Mouse (Mus musculus) hindbrain, embryonic 16.5 days (tissue): ENCODE measurements at regions not wholly inside any gene's neighbourhood (a gene's known extent, or its start where the extent isn't known, plus 50 kb on each side); places are given as distances from the start of the nearest gene placed in this dataset.

ENCODE experiments used
- ATAC-seq: fragments of 200-750 bp; cut with Nextera tagmentation; 2 replicates; pipeline ENCODE4 v1.8.0; 2017; ENCODE audit warnings: moderate TSS enrichment, moderate library complexity
- H3K27ac ChIP-seq: fragments of 300-500 bp; sonication (generic); 2 replicates; pipeline ENCODE4 v1.5.1; 2014; ENCODE audit warnings: low read depth, mild to moderate bottlenecking, control low read depth, low read length, moderate library complexity
- H3K27me3 ChIP-seq: fragments of 300-500 bp; sonication (generic); replicated peaks from 2 replicates; pipeline ENCODE4 v1.6.1; 2014; ENCODE audit warnings: low read length; ENCODE audit not compliant: control insufficient read depth, insufficient read depth
- H3K36me3 ChIP-seq: fragments of 300-500 bp; sonication (generic); 2 replicates; pipeline ENCODE4 v1.6.1; 2014; ENCODE audit warnings: mild to moderate bottlenecking, low read length, moderate library complexity, mixed read lengths; ENCODE audit not compliant: control insufficient read depth, insufficient read depth
- H3K4me1 ChIP-seq: fragments of 300-500 bp; sonication (generic); 2 replicates; pipeline ENCODE4 v1.6.1; 2014; ENCODE audit warnings: low read depth, low read length; ENCODE audit not compliant: control insufficient read depth, insufficient read depth
- H3K4me2 ChIP-seq: fragments of 300-500 bp; sonication (generic); 2 replicates; pipeline ENCODE4 v1.6.1; 2014; ENCODE audit warnings: mild to moderate bottlenecking, low read length, control low read depth, moderate library complexity
- H3K4me3 ChIP-seq: fragments of 300-500 bp; sonication (generic); 2 replicates; pipeline ENCODE4 v1.5.1; 2014; ENCODE audit warnings: mild to moderate bottlenecking, low read length, control low read depth, moderate library complexity
- H3K9ac ChIP-seq: fragments of 300-500 bp; sonication (generic); 2 replicates; pipeline ENCODE4 v1.6.1; 2014; ENCODE audit warnings: low read depth, mild to moderate bottlenecking, control low read depth, low read length, moderate library complexity
- H3K9me3 ChIP-seq: fragments of 300-500 bp; sonication (generic); 2 replicates; pipeline ENCODE4 v1.6.1; 2014; ENCODE audit warnings: mild to moderate bottlenecking, low read length, moderate library complexity; ENCODE audit not compliant: control insufficient read depth
- WGBS: fragments of 180-500 bp; shearing (Covaris S2); extraction: QIAGEN DNeasy Blood & Tissue Kit; methylation state at CpG from one replicate; pipeline ENCODE4 v1.1.7; 2014; 5-methylcytosine and 5-hydroxymethylcytosine counted together

DNA sequence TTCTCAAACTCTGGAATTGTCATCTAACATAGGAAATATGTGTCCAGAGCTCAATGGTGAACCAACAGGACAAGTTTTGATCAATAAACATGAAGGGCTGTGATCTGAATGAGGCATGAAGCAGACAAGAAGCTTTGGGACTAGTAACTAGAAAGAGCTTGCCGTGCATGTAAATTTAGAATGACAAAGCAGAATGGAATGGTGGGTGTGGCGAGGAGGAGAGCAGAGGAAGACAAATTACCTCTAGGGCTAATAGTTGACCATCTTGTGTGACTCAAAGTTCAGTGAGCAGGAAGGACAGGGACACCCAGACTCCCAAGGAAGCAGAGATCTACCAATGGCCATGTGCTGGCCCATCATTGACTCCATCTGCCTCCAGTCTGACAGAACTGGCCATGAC is 455.6 kb downstream of the Tns1 start:
- Histone ChIP-seq H3K4me2 (no peak overlapping the region), H3K27me3 (no peaks in the 10 kb centered on the region), H3K4me1 (no peaks in the 10 kb centered on the region), H3K9ac (no peak overlapping the region), H3K36me3 (no peaks in the 10 kb centered on the region), H3K27ac (no peak overlapping the region), H3K4me3 (no peak overlapping the region), H3K9me3 (no peaks in the 10 kb centered on the region)
- WGBS, result 78% methylated on average over 2 of the region's 2 CpGs
- no peak for ATAC-seq

DNA sequence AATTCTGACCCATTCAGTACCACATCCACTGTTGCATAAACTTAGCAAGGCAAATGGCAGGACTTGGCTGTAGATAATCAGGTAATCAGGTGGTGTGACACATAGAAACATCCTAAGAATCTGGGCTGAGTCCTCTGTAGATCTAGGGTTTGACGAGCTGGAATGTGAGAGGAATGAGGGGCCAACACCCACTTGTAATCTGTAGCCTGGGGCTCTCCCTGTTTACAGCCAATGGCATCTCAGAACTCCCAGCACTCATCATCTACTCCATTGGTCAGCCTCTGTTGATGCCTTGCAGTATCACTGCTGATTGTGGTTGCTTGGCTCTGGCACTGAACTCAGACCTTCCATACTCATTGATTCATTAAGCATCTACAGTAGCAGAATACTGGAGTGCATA is 460.7 kb downstream of the Tns1 start:
- H3K9me3 ChIP-seq, result no peaks in the 10 kb centered on the region
- H3K9ac ChIP-seq, result no peak overlapping the region
- H3K4me1 ChIP-seq, result no peaks in the 10 kb centered on the region
- ATAC-seq, result no peak
- H3K27me3 ChIP-seq, result no peaks in the 10 kb centered on the region
- no peak overlapping the region for H3K27ac ChIP-seq
- H3K4me2 ChIP-seq, result no peak overlapping the region
- no peaks in the 10 kb centered on the region for H3K36me3 ChIP-seq
- 73% methylated on average over 1 of the region's 1 CpGs for WGBS
- H3K4me3 ChIP-seq, result no peak overlapping the region

DNA sequence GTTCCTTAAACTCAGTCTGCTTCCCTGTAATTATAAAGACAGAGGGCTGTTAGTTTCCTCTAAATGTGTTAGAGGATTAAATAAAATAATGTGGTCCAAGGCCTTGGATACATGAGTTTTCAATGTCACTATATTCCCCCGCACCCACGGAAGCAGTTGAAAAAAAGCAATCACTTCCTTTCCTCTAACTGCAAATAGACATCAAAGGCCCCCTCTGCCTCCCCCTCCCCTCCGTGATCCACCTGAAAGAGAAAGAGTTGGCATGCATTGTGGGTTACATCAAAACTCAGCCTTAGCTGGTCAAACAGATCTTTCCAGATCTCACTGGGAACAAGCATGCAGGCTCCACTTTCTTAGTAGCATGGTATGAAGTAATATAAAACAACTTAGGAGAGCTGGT is 479.2 kb downstream of the Tns1 start:
- H3K27me3 ChIP-seq, result no peaks in the 10 kb centered on the region
- no peaks in the 10 kb centered on the region for H3K36me3 ChIP-seq
- ATAC-seq, result no peak
- no peak overlapping the region for H3K9ac ChIP-seq
- H3K9me3 ChIP-seq, result no peaks in the 10 kb centered on the region
- no peak overlapping the region for H3K4me2 ChIP-seq
- no peak overlapping the region for H3K27ac ChIP-seq
- H3K4me3 ChIP-seq, result no peak overlapping the region
- H3K4me1 ChIP-seq, result no peaks in the 10 kb centered on the region
- WGBS, result 78% methylated on average over 3 of the region's 3 CpGs

DNA sequence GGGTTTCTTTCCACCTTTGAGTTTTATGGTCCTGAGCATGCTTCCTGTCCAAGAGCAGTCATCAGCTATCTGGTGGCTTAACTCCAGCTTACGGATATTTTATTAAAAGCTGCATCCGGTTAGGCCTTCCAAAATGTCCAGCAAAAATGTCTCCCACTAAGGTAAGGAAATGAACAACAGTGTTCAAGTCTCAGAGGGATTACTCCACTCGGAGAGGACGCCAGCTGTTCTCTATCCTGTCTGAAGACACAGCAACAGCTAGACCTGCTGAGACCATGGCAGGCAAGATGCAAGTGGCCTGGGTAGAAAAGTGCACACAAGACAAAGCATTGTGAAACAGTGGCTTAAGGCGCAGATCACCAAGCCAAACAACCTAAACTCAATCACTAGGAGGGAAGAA is 479.9 kb downstream of the Tns1 start:
- no peak overlapping the region for H3K9ac ChIP-seq
- no peaks in the 10 kb centered on the region for H3K4me1 ChIP-seq
- no peaks in the 10 kb centered on the region for H3K9me3 ChIP-seq
- no peak overlapping the region for H3K4me3 ChIP-seq
- 69% methylated on average over 5 of the region's 5 CpGs for WGBS
- no peak overlapping the region for H3K27ac ChIP-seq
- no peak for ATAC-seq
- H3K4me2 ChIP-seq, result no peak overlapping the region
- no peaks in the 10 kb centered on the region for H3K27me3 ChIP-seq
- H3K36me3 ChIP-seq, result no peaks in the 10 kb centered on the region

DNA sequence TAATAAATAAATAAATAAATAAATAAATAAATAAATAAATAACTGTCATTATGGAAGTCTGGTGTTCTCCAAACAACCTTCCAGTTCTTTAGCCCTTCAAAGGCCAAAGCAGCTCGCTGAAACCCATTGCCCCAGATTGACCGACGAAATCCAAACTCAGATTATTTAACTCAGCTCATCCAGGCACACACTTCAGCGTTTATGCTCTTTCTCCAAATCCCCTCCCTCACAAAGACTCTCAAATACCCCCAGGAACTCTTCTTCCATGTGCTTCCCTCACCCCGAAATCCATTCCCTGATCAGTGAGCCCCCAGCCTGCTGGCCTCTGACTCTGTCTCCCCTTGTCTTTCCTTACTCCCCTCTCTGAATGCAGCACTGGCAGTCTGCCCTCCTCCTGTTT is 480.8 kb downstream of the Tns1 start:
- H3K9me3 ChIP-seq, result no peaks in the 10 kb centered on the region
- H3K4me2 ChIP-seq, result no peak overlapping the region
- no peaks in the 10 kb centered on the region for H3K4me1 ChIP-seq
- H3K9ac ChIP-seq, result no peak overlapping the region
- H3K27ac ChIP-seq, result no peak overlapping the region
- no peak for ATAC-seq
- no peak overlapping the region for H3K4me3 ChIP-seq
- no peaks in the 10 kb centered on the region for H3K27me3 ChIP-seq
- WGBS, result 71% methylated on average over 5 of the region's 5 CpGs
- H3K36me3 ChIP-seq, result no peaks in the 10 kb centered on the region

DNA sequence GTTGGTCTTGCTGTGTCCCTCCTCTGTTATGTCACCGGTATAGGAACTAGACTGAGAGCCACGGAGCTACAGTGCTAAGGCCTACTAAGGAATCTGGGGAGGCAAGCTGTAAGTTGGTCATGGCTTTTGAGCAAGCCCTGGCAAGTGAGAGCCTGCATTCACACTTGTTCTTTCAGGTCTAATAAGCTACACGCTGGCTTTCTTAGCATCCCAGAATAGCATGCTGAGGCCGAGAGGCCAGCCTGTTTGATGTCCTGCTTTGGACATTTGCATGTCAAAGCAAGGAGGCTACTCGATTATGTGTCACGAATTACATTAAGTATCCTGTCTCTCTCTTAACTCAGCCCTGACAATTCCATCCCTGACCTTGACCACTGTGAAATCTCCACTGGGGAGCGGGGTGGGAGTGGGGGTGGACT is 481.5 kb downstream of the Tns1 start:
- H3K4me3 ChIP-seq, result no peak overlapping the region
- WGBS, result 11% methylated on average over 7 of the region's 7 CpGs
- H3K9me3 ChIP-seq, result no peaks in the 10 kb centered on the region
- no peak overlapping the region for H3K9ac ChIP-seq
- no peak overlapping the region for H3K4me2 ChIP-seq
- H3K27me3 ChIP-seq, result no peaks in the 10 kb centered on the region
- H3K36me3 ChIP-seq, result no peaks in the 10 kb centered on the region
- no peaks in the 10 kb centered on the region for H3K4me1 ChIP-seq
- no peak overlapping the region for H3K27ac ChIP-seq
- ATAC-seq, result peak; percentile 59

DNA sequence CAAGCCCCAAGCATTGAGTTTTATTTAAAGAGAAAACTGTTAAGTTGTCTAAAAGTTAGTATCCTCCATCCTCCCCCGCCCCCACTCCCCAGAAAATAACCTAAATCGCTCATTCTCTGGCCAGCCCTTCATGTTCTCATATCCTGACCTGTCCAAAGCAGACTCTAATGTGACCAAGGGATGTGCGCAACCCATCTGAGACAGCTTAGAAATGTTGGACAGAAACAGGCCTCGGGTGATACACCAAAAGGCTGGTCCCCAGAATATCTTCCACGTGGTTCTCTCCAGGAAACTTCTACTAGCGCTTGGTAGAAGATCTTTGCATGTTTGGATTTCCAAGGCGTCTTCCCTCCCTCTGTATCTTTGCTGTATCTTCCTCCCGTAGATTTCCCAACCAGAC is 482.8 kb downstream of the Tns1 start:
- no peak for ATAC-seq
- Histone ChIP-seq H3K27me3 (no peaks in the 10 kb centered on the region), H3K4me1 (no peaks in the 10 kb centered on the region), H3K4me3 (no peak overlapping the region), H3K9ac (no peak overlapping the region), H3K36me3 (no peaks in the 10 kb centered on the region), H3K4me2 (no peak overlapping the region), H3K9me3 (no peaks in the 10 kb centered on the region), H3K27ac (no peak overlapping the region)
- WGBS, result 84% methylated on average over 8 of the region's 8 CpGs

DNA sequence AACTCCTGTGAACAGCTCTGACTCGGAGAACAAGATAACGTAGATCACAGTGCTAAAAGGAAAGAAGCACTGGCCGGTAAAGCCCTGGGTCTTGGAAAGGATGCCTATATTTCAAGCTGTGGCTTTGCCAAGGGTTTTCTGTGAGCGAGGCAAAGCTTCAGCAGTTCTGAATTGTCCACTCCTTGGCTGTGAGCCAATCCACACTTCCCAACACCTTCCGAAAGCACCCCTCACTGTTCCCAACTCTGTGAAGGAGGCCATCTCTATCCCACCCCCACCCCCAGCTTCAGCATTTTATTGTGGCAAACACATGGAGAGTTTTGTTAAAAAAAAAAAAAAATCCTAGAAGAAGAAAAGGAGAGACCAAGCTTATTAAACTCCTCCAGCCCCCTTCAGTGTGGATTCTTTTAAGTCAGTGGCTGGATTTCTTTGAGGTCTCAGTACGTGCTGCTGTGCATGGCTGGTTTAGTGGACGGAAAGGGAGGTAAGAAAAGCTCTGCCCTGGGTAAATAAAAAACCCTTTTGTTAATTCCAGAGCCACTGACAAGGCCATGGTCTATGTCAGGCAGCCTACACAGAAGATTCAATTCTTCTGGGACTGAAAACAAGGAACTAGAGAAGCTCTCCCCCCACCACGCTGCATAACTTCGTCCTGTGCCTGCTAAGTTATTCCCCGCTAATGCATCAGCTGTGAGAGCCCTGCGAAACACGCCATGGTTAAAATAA is 483.4 kb downstream of the Tns1 start:
- peak; percentile 87 for ATAC-seq
- Histone ChIP-seq H3K36me3 (no peaks in the 10 kb centered on the region), H3K27me3 (no peaks in the 10 kb centered on the region), H3K4me3 (no peak overlapping the region), H3K9me3 (no peaks in the 10 kb centered on the region), H3K4me2 (peak overlapping the region; percentile 10; the same call in 1 of the 2 replicates), H3K9ac (no peak overlapping the region), H3K27ac (no peak overlapping the region; the same call in 1 of the 2 replicates), H3K4me1 (no peaks in the 10 kb centered on the region)
- 18% methylated on average over 12 of the region's 12 CpGs for WGBS

DNA sequence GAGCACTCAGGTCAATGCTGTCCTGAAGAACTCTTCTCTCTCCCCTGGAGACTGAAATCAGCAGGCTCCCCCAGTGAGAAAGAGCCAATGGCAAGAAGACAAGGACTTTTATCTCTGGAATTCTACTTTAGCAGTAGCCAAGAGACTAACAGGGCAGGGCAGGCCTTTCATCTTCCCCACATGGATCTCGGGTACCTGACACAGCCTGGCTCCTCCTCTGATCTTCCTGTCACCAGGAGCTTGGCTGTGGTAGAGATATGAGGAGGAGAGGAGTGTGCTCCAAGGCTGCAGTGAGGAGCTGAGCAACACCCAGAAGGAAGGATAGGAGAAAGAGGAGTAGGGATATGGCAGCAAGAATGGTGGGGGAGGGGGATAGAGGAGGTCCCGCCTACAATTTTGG is 488.5 kb downstream of the Tns1 start:
- Histone ChIP-seq H3K4me3 (no peak overlapping the region), H3K9me3 (no peaks in the 10 kb centered on the region), H3K4me2 (no peak overlapping the region), H3K4me1 (no peaks in the 10 kb centered on the region), H3K9ac (no peak overlapping the region), H3K27me3 (no peaks in the 10 kb centered on the region), H3K27ac (no peak overlapping the region), H3K36me3 (no peaks in the 10 kb centered on the region)
- no peak for ATAC-seq
- 71% methylated on average over 2 of the region's 2 CpGs for WGBS

DNA sequence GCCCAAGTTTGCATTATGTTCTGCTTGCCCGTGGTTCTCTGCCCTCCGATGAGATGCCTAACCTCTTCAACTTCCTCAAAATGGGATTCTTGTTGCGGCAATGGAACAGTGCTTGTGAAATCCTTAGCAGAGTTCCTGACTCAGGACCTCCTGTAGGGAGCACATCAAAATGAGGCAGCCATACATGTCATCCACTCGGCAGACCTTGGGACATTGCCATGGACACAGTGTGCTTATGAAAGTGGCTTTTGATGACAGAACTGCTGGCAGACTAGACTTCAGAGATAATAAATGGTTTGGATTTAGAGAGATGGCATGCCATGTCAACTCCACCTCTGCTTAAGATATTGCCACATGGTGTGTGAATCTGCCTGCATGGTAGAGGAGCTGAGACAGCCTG is 489.4 kb downstream of the Tns1 start:
- H3K4me1 ChIP-seq, result no peaks in the 10 kb centered on the region
- ATAC-seq, result no peak
- no peak overlapping the region for H3K9ac ChIP-seq
- no peaks in the 10 kb centered on the region for H3K27me3 ChIP-seq
- no peak overlapping the region for H3K4me2 ChIP-seq
- no peak overlapping the region for H3K4me3 ChIP-seq
- WGBS, result 81% methylated on average over 4 of the region's 4 CpGs
- H3K9me3 ChIP-seq, result no peaks in the 10 kb centered on the region
- H3K36me3 ChIP-seq, result no peaks in the 10 kb centered on the region
- no peak overlapping the region for H3K27ac ChIP-seq
